Mouse (Mus musculus) hindbrain, embryonic 16.5 days (tissue): ENCODE measurements around the gene Trappc6b. TPM values are rescaled to one million over a fixed set of nuclear protein-coding genes. Genes with fewer than 3 reads are reported as not detected.

Experiments used
- ATAC-seq: fragments of 200-750 bp; cut with Nextera tagmentation; 2 replicates; pipeline ENCODE4 v1.8.0; 2017; ENCODE audit warnings: moderate TSS enrichment, moderate library complexity
- H3K27ac ChIP-seq: fragments of 300-500 bp; sonication (generic); 2 replicates; pipeline ENCODE4 v1.5.1; 2014; ENCODE audit warnings: low read depth, mild to moderate bottlenecking, control low read depth, low read length, moderate library complexity
- H3K27me3 ChIP-seq: fragments of 300-500 bp; sonication (generic); replicated peaks from 2 replicates; pipeline ENCODE4 v1.6.1; 2014; ENCODE audit warnings: low read length; ENCODE audit not compliant: control insufficient read depth, insufficient read depth
- H3K36me3 ChIP-seq: fragments of 300-500 bp; sonication (generic); 2 replicates; pipeline ENCODE4 v1.6.1; 2014; ENCODE audit warnings: mild to moderate bottlenecking, low read length, moderate library complexity, mixed read lengths; ENCODE audit not compliant: control insufficient read depth, insufficient read depth
- H3K4me1 ChIP-seq: fragments of 300-500 bp; sonication (generic); 2 replicates; pipeline ENCODE4 v1.6.1; 2014; ENCODE audit warnings: low read depth, low read length; ENCODE audit not compliant: control insufficient read depth, insufficient read depth
- H3K4me2 ChIP-seq: fragments of 300-500 bp; sonication (generic); 2 replicates; pipeline ENCODE4 v1.6.1; 2014; ENCODE audit warnings: mild to moderate bottlenecking, low read length, control low read depth, moderate library complexity
- H3K4me3 ChIP-seq: fragments of 300-500 bp; sonication (generic); 2 replicates; pipeline ENCODE4 v1.5.1; 2014; ENCODE audit warnings: mild to moderate bottlenecking, low read length, control low read depth, moderate library complexity
- H3K9ac ChIP-seq: fragments of 300-500 bp; sonication (generic); 2 replicates; pipeline ENCODE4 v1.6.1; 2014; ENCODE audit warnings: low read depth, mild to moderate bottlenecking, control low read depth, low read length, moderate library complexity
- H3K9me3 ChIP-seq: fragments of 300-500 bp; sonication (generic); 2 replicates; pipeline ENCODE4 v1.6.1; 2014; ENCODE audit warnings: mild to moderate bottlenecking, low read length, moderate library complexity; ENCODE audit not compliant: control insufficient read depth
- WGBS: fragments of 180-500 bp; shearing (Covaris S2); extraction: QIAGEN DNeasy Blood & Tissue Kit; methylation state at CpG from one replicate; pipeline ENCODE4 v1.1.7; 2014; 5-methylcytosine and 5-hydroxymethylcytosine counted together
- polyA plus RNA-seq: library from polyadenylated mRNA; unstranded; fragments of >200 nt; fragmentation: Nextera tagmentation; extraction: Ambion mirVana; gene quantifications from 2 replicates; pipeline ENCODE4 v1.2.1, GENCODE M21; 2015

The Trappc6b gene
- polyA plus RNA-seq, 1 experiment from 2014 or later, result 173 TPM

DNA sequence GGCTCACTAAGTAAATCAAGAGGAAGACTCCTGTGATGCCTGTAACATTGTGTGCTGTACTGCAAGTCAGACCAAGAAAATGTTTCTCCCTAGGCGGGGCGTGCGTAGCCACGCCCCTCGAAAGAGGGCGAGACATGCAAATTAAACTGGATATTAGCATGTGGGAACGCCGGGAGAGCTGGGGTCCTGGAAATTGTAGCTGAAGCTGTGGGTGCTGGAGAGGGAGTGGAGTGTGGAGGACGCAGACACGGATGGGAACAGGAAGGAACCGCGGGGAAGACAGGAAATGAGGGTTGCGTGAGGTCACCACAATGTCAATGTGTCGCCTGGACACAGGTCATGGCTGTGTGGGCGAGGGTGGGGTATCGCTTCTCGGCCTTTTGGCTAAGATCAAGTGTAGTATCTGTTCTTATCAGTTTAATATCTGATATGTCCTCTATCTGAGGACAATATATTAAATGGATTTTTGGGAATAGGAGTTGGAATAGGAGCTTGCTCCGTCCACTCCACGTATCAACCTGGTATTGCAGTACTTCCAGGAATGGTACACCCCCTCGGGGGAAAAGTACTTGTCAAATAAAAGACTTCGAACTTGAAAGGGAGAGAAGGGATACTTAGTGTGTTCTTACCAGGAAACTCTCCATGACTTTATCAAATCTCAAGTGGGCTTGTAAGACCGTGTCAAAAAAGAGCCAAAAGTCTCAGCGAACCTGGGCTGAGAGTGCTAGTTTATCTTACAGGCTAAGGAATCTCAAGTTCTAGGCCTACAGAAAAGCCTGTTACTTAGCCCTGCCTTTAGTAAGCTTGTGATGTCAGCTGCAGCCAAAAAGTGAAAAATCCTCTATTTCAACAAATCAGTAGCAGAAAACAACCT is 21.1 kb downstream of the Trappc6b start:
- no peaks in the 10 kb centered on the region for H3K4me1 ChIP-seq
- H3K27me3 ChIP-seq, result no peaks in the 10 kb centered on the region
- H3K36me3 ChIP-seq, result peaks cover 14% of the 10 kb centered on the region
- H3K4me3 ChIP-seq, result no peak overlapping the region
- peak overlapping the region; percentile 45 for H3K27ac ChIP-seq
- peak overlapping the region; percentile 25; the same call in 1 of the 2 replicates for H3K4me2 ChIP-seq
- no peaks in the 10 kb centered on the region for H3K9me3 ChIP-seq
- H3K9ac ChIP-seq, result no peak overlapping the region
- WGBS, result 5% methylated on average over 23 of the region's 23 CpGs
- ATAC-seq, result peak; percentile 82

DNA sequence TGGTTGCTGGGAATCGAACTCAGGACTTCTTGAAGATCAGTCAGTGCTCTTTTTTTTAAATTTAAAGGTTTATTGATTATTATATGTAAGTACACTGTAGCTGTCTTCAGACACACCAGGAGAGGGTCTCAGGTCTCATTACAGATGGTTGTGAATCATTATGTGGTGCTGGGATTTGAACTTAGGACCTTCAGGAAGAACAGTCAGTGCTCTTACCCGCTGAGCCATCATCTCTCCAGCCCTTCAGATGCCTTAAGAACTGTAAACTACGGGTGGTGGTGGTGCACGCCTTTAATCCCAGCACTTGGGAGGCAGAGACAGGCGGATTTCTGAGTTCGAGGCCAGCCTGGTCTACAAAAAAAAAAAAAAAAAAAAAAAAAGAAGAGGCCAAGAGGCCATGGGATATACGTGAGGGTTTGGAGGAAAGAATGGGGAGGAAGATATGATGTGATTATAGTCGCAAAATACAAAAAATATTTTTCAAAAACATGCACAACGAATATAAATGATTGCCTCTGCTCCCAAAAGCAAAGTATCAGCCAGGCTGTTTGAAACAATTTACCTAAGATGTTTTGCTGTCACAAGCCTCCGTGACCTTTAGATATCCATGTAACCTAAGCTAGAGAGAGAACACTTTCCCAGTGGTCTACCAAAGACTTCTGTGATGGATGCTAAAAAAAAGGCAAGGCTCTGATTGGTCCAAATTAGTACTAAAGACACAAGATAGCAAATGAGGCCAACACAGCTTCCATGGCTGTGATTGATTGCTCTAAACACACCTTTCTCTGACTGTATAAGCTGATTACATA is 21.9 kb downstream of the Trappc6b start:
- no peaks in the 10 kb centered on the region for H3K27me3 ChIP-seq
- H3K9me3 ChIP-seq, result no peaks in the 10 kb centered on the region
- peak; percentile 89; the same call in 1 of the 2 replicates for ATAC-seq
- H3K9ac ChIP-seq, result no peak overlapping the region
- peaks cover 10% of the 10 kb centered on the region for H3K36me3 ChIP-seq
- no peak overlapping the region for H3K4me2 ChIP-seq
- no peak overlapping the region for H3K27ac ChIP-seq
- no peaks in the 10 kb centered on the region for H3K4me1 ChIP-seq
- 73% methylated on average over 10 of the region's 10 CpGs for WGBS
- H3K4me3 ChIP-seq, result no peak overlapping the region

DNA sequence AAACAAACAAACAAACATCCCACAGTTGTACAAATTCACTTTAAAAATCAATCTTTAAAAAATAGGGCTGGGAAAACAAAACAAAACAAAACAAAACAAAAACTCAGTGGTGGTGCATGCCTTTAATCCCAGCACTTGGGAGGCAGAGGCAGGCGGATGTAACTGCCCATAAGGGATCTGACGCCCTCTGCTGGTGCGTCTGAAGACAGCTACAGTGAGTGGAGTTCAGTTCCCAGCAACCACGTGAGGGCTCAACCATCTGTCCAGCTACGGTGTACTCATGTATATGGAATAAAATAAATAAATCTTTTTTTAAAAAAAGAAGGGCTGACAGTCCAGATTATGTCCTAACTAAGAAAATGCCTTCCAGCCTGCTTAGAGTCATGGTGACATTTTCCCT is 29.2 kb downstream of the Trappc6b start:
- Histone ChIP-seq H3K4me2 (no peak overlapping the region), H3K4me3 (no peak overlapping the region), H3K27ac (no peak overlapping the region), H3K27me3 (no peaks in the 10 kb centered on the region), H3K9ac (no peak overlapping the region), H3K4me1 (no peaks in the 10 kb centered on the region), H3K9me3 (no peaks in the 10 kb centered on the region), H3K36me3 (no peaks in the 10 kb centered on the region)
- WGBS, result 71% methylated on average over 5 of the region's 5 CpGs
- ATAC-seq, result no peak

DNA sequence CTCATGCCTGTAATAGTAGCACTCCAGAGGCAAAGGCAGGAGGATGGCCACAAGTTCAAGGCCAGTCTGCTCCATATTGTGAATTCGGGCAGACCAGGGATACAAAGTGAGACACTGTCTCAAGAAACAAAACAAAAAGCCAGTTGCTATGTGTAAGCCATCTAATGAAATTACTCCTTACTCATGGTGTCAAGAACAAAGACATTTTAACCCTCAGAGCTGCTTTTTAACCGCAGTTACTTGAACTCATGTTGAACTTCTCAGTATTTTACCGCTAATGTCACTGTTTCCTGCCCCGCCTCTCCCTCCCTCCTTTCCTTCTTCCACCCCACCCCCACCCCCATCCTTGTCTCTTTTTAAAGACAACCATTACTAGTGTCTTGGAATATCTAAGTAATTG is 40.0 kb downstream of the Trappc6b start:
- Histone ChIP-seq H3K27me3 (no peaks in the 10 kb centered on the region), H3K4me2 (no peak overlapping the region), H3K4me1 (no peaks in the 10 kb centered on the region), H3K9ac (no peak overlapping the region), H3K9me3 (no peaks in the 10 kb centered on the region), H3K36me3 (peaks cover 17% of the 10 kb centered on the region), H3K27ac (no peak overlapping the region), H3K4me3 (no peak overlapping the region)
- ATAC-seq, result no peak
- WGBS, result 91% methylated on average over 4 of the region's 4 CpGs

DNA sequence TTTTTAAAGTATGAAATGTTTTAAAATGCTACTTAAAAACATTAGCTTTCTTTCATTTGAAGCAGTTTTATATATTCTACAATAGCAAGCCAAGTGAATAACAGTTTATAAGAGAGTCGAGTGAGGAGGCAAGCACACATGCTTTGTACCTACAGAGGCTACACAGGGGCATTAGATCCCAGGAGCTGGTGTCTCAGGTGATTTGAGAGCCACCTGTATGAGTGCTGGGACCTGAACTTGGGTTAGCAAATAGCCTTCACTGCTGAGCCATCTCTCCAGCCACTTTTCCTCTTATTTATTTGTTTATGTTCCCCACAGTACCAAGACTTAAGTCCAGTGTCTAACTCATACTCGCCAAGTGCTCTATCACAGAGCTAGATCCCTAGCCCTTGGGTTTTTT is 41.4 kb downstream of the Trappc6b start:
- no peak for ATAC-seq
- Histone ChIP-seq H3K4me3 (no peak overlapping the region), H3K9me3 (no peaks in the 10 kb centered on the region), H3K4me1 (no peaks in the 10 kb centered on the region), H3K4me2 (no peak overlapping the region), H3K27ac (no peak overlapping the region), H3K9ac (no peak overlapping the region), H3K27me3 (no peaks in the 10 kb centered on the region), H3K36me3 (peaks cover 14% of the 10 kb centered on the region)
- 90% methylated on average over 2 of the region's 2 CpGs for WGBS

DNA sequence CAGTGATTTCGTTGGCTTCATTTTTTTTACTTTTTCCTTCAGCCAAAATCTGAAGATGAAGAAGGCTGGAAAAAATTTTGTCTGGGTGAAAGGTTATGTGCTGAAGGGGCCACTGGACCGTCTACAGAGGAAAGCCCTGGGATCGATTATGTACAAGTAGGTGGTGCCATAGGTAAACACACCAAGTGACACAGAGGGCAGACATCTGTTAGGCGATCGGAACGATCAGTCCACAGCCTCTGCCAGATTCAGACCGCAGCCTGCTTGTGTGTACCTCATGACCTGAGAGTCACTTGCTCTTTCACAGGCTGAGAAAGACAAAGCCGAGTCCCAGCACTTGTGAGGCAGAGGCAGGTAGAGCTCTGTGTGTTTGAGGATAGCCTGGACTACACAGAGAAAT is 43.3 kb downstream of the Trappc6b start:
- Histone ChIP-seq H3K9ac (no peak overlapping the region), H3K4me2 (no peak overlapping the region), H3K27ac (no peak overlapping the region), H3K36me3 (peaks cover 14% of the 10 kb centered on the region), H3K4me1 (no peaks in the 10 kb centered on the region), H3K9me3 (no peaks in the 10 kb centered on the region), H3K27me3 (no peaks in the 10 kb centered on the region), H3K4me3 (no peak overlapping the region)
- no peak for ATAC-seq
- WGBS, result 94% methylated on average over 8 of the region's 8 CpGs

DNA sequence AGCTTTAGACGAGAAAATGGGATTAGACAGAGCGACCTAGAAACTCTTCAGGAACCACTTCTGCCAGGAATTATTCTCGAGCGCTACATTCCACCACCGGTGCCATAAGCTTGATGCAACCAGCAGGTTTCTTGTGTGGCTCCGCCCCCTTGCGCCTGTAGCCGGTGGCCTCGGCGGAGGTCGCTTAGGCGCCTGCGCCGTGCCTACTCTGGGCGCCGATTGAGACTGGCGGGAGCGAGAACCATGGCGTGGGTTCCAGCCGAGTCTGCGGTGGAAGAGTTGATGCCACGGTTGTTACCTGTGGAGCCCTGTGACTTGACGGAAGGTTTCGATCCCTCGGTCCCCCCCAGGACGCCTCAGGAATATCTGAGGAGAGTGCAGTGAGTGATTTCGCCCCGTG is 48.0 kb downstream of the Trappc6b start, which contains the start of gene Gemin2:
Gene Gemin2, plus strand, starts transcription at position 160 of the 400 bp plus-strand sequence.
- peaks cover 20% of the 10 kb centered on the region for H3K4me1 ChIP-seq
- no peaks in the 10 kb centered on the region for H3K27me3 ChIP-seq
- H3K27ac ChIP-seq, result peak within 1 kb of the TSS; percentile 64
- under 1% methylated on average over 28 of the region's 28 CpGs for WGBS
- peak; percentile 80 for ATAC-seq
- H3K4me3 ChIP-seq, result peak within 1 kb of the TSS; percentile 89
- no peaks in the 10 kb centered on the region for H3K9me3 ChIP-seq
- peak within 1 kb of the TSS; percentile 56 for H3K9ac ChIP-seq
- peak within 1 kb of the TSS; percentile 62 for H3K4me2 ChIP-seq
- H3K36me3 ChIP-seq, result peaks cover 3% of the 10 kb centered on the region

DNA sequence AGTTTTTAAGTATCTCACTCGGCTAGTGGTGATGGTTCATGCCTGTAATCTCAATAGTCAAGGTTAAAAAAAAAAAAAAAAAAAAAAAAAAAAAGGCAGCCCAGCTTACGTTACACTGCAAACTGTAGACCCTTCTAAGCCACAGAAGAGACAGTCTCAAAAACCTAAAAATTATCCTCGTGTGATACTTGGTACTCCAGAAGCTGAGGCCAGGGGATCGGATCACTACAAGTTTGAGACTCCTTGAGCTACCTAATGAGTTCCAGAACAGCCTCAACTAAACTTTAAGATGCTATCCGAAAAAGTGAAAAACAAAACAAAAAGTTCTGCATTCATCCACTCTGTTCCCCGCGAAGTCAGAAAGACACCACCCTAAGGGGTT is 48.6 kb downstream of the Trappc6b start:
- no peaks in the 10 kb centered on the region for H3K36me3 ChIP-seq
- H3K9me3 ChIP-seq, result no peaks in the 10 kb centered on the region
- peak overlapping the region; percentile 62 for H3K4me2 ChIP-seq
- WGBS, result 2% methylated on average over 7 of the region's 7 CpGs
- peak overlapping the region; percentile 56; the same call in 1 of the 2 replicates for H3K9ac ChIP-seq
- peaks cover 25% of the 10 kb centered on the region for H3K4me1 ChIP-seq
- H3K27me3 ChIP-seq, result no peaks in the 10 kb centered on the region
- peak overlapping the region; percentile 89 for H3K4me3 ChIP-seq
- peak overlapping the region; percentile 63 for H3K27ac ChIP-seq
- ATAC-seq, result no peak
